Mouse (Mus musculus) adrenal gland (tissue): ENCODE results near the gene Gm732.

Source experiments
- intact Hi-C: fragments of 180-260 bp; cut with DNase I; formaldehyde crosslinking; loops from one replicate; pipeline ENCODE4 v1.15.1; 2025
- long read RNA-seq, 2 experiments: library from polyadenylated mRNA; unstranded; transcript quantifications; one replicate each; pipeline ENCODE4 v2.0.0; 2020; ENCODE audit warnings: borderline replicate concordance in 1 of 2; ENCODE audit not compliant: insufficient replicate concordance in 1 of 2

The Gm732 gene
- long read RNA-seq, experiment 1 = 0 reads
- long read RNA-seq, experiment 2 = 0 reads

DNA sequence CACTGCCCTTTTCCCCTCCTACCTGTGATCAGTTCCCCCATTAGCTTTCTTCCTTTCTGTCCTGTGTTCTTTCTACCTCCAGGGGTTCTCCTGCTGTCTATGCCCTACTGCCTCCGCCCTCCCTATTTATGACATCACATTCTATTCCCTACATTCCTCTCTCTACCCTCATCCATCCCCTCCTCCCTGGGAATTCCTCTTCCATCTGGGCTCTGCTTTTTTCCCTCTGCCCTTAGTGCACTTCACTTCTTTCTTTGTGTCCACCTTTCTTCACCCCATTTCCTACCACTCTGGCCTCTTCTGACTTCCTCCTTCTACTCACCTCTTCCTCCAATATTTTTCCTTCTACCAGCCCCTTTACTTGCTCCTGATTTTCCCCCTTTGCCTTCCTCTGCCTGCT lies at the start of gene Gm732:
Gene Gm732 (minus strand): TSS at position 101 of the 400 bp plus-strand sequence.
- intact Hi-C loops = no loop called here
